ENCODE assay signal across 8 mouse cellular contexts in the genomic region with DNA sequence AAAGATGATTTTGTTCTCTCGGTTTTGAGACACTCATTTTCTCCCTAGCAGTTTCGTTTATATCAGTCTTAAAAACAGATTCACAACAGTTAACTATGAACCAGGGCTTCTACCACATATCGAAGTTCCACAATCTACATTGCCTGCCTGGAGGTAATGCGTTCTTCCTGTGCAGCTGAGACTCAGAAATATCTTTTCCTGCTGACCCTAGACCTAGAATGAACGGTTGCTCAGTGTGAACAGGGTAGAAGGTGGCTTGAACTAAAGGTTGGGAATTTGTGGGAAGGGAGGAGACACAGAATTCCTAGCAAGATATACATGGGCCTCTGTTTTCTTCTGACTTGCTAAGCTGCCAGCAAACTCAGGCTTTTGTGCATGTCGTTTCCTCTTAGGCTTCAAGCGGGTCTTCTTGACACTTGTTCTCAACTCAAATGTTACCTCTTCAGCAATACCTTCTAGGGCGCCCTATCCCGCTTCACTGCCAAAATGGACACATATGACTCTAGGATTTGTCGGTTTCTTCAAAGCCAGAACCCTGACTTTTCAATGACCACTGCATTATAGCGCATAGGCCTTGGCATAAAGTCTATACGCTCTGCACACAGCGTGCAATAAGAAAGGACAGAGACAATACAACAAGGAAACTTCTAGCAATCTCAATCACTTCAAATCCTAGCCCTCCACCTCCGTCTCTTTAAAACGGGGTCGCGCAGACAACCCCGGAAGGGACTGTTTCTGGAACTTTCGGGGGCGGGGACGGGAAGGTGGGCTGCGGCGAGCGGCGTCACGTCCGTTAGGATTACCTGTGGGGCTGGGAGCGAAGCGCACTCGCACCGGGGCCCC. TPM values are rescaled to one million over a fixed set of nuclear protein-coding genes. Genes with fewer than 3 reads are reported as not detected.
DNase-seq lines count a peak whose midpoint lies in the region; ATAC-seq lines count a peak whose summit lies in the region.

No protein-coding gene starts in this region.

- peak; percentile 18 for DNase-seq in adrenal gland, postnatal 14 days
- DNase-seq in adrenal gland, adult (ENCODE audit: inconsistent age in 2 of 2, low spot score in 1 of 2) = no peak
- peak; percentile 31 for DNase-seq in neural tube, embryonic 11.5 days (ENCODE audit: low spot score)
- no peak for DNase-seq in neural tube, embryonic 10.5 days (ENCODE audit: extremely low spot score, low spot score)
- no peak for DNase-seq in natural killer cell, adult 2 months (ENCODE audit: low spot score in 2 of 2)
- no peak for DNase-seq in retina, postnatal 1 day

- no peaks in the 10 kb centered on the region for H3K27me3 ChIP-seq in neural tube, embryonic 11.5 days (ENCODE audit: control insufficient read depth, insufficient read depth, low read length)
- no peaks in the 10 kb centered on the region for H3K27me3 ChIP-seq in hindbrain, embryonic 15.5 days
- no peaks in the 10 kb centered on the region for H3K27me3 ChIP-seq in midbrain, embryonic 13.5 days

- peaks cover 13% of the 10 kb centered on the region for H3K4me1 ChIP-seq in neural tube, embryonic 11.5 days (ENCODE audit: control insufficient read depth, insufficient read depth, low read length)
- H3K4me1 ChIP-seq in hindbrain, embryonic 15.5 days (replicated peaks) = peaks cover 30% of the 10 kb centered on the region
- H3K4me1 ChIP-seq in midbrain, embryonic 13.5 days (replicated peaks) = peaks cover 37% of the 10 kb centered on the region

- peak overlapping the region; percentile 89 for H3K27ac ChIP-seq in neural tube, embryonic 11.5 days (ENCODE audit: low read depth, low read length)
- H3K27ac ChIP-seq in hindbrain, embryonic 15.5 days (replicated peaks) = peak overlapping the region; percentile 96
- H3K27ac ChIP-seq in midbrain, embryonic 13.5 days = peak overlapping the region; percentile 97

- WGBS in neural tube, embryonic 11.5 days = 22% methylated on average over 31 of the region's 31 CpGs
- WGBS in hindbrain, embryonic 15.5 days = 21% methylated on average over 31 of the region's 31 CpGs
- 21% methylated on average over 31 of the region's 31 CpGs for WGBS in midbrain, embryonic 13.5 days

- peak overlapping the region; percentile 82 for H3K4me2 ChIP-seq in neural tube, embryonic 11.5 days (ENCODE audit: low read depth)
- H3K4me2 ChIP-seq in hindbrain, embryonic 15.5 days = peak overlapping the region; percentile 85
- peak overlapping the region; percentile 89 for H3K4me2 ChIP-seq in midbrain, embryonic 13.5 days (replicated peaks)

- peak overlapping the region; percentile 100 for H3K4me3 ChIP-seq in neural tube, embryonic 11.5 days (ENCODE audit: low read depth, low read length)
- peak overlapping the region; percentile 100 for H3K4me3 ChIP-seq in hindbrain, embryonic 15.5 days
- peak overlapping the region; percentile 99 for H3K4me3 ChIP-seq in midbrain, embryonic 13.5 days (replicated peaks)

- peak overlapping the region; percentile 98 for H3K9ac ChIP-seq in neural tube, embryonic 11.5 days (ENCODE audit: low read length)
- peak overlapping the region; percentile 98 for H3K9ac ChIP-seq in hindbrain, embryonic 15.5 days
- H3K9ac ChIP-seq in midbrain, embryonic 13.5 days (replicated peaks) = peak overlapping the region; percentile 97

- H3K9me3 ChIP-seq in neural tube, embryonic 11.5 days (ENCODE audit: control insufficient read depth, low read length) = no peaks in the 10 kb centered on the region
- no peaks in the 10 kb centered on the region for H3K9me3 ChIP-seq in hindbrain, embryonic 15.5 days
- H3K9me3 ChIP-seq in midbrain, embryonic 13.5 days = no peaks in the 10 kb centered on the region

- no peaks in the 10 kb centered on the region for H3K36me3 ChIP-seq in neural tube, embryonic 11.5 days (ENCODE audit: control insufficient read depth, insufficient read depth, low read length)
- H3K36me3 ChIP-seq in hindbrain, embryonic 15.5 days = peaks cover 6% of the 10 kb centered on the region; the same call in 1 of the 2 replicates
- peaks cover 35% of the 10 kb centered on the region for H3K36me3 ChIP-seq in midbrain, embryonic 13.5 days

- no peak for ATAC-seq in neural tube, embryonic 11.5 days (ENCODE audit: insufficient read depth, low FRiP score, low TSS enrichment)
- ATAC-seq in hindbrain, embryonic 15.5 days (ENCODE audit: low FRiP score, low read depth) = peak; percentile 73
- no peak for ATAC-seq in midbrain, embryonic 13.5 days

RNA-seq across cellular contexts. Expression of a gene that starts 0.7 kb away (rescaled TPM):
- total RNA-seq in adrenal gland, postnatal 14 days (2021) = 47.3 and 49.9 TPM in 2 replicates
- polyA plus RNA-seq in neural tube, embryonic 11.5 days (2014; fragmentation: Nextera tagmentation; extraction: Ambion mirVana) = 98.6 and 110 TPM in 2 replicates
- 81.6 and 82.7 TPM in 2 replicates for polyA plus RNA-seq in hindbrain, embryonic 15.5 days (2015; fragmentation: Nextera tagmentation; extraction: Ambion mirVana)
- polyA plus RNA-seq in midbrain, embryonic 13.5 days (2015; fragmentation: Nextera tagmentation; extraction: Ambion mirVana) = 69.5 and 74.8 TPM in 2 replicates

RNA-seq across cellular contexts. Expression of a gene that starts 0.7 kb away (rescaled TPM):
- 17.3 and 20.4 TPM in 2 replicates for total RNA-seq in adrenal gland, postnatal 14 days (2021)
- 13.0 and 14.2 TPM in 2 replicates for polyA plus RNA-seq in neural tube, embryonic 11.5 days (2014; fragmentation: Nextera tagmentation; extraction: Ambion mirVana)
- 9.8 and 10.7 TPM in 2 replicates for polyA plus RNA-seq in hindbrain, embryonic 15.5 days (2015; fragmentation: Nextera tagmentation; extraction: Ambion mirVana)
- polyA plus RNA-seq in midbrain, embryonic 13.5 days (2015; fragmentation: Nextera tagmentation; extraction: Ambion mirVana) = 10.4 and 10.7 TPM in 2 replicates

RNA-seq across cellular contexts. Expression of a gene that starts 35.4 kb away (rescaled TPM):
- 908 and 937 TPM in 2 replicates for total RNA-seq in adrenal gland, postnatal 14 days (2021)
- polyA plus RNA-seq in neural tube, embryonic 11.5 days (2014; fragmentation: Nextera tagmentation; extraction: Ambion mirVana) = 659 and 695 TPM in 2 replicates
- polyA plus RNA-seq in hindbrain, embryonic 15.5 days (2015; fragmentation: Nextera tagmentation; extraction: Ambion mirVana) = 668 and 708 TPM in 2 replicates
- polyA plus RNA-seq in midbrain, embryonic 13.5 days (2015; fragmentation: Nextera tagmentation; extraction: Ambion mirVana) = 635 and 660 TPM in 2 replicates

RNA-seq across cellular contexts. Expression of a gene that starts 45.3 kb away (rescaled TPM):
- total RNA-seq in adrenal gland, postnatal 14 days (2021) = 20.3 and 28.1 TPM in 2 replicates
- polyA plus RNA-seq in neural tube, embryonic 11.5 days (2014; fragmentation: Nextera tagmentation; extraction: Ambion mirVana) = 70.4 and 72.5 TPM in 2 replicates
- polyA plus RNA-seq in hindbrain, embryonic 15.5 days (2015; fragmentation: Nextera tagmentation; extraction: Ambion mirVana) = 51.8 and 51.9 TPM in 2 replicates
- polyA plus RNA-seq in midbrain, embryonic 13.5 days (2015; fragmentation: Nextera tagmentation; extraction: Ambion mirVana) = 55.4 and 58.0 TPM in 2 replicates

Comparison
In these comparisons a context has a peak if more than half of its experiments do, and no peak if none do; other contexts are left out.
1. DNase-seq: peak in adrenal gland, postnatal 14 days (single experiment) and neural tube, embryonic 11.5 days (single experiment); none in adrenal gland, adult (0 of 2), neural tube, embryonic 10.5 days (single experiment), natural killer cell, adult 2 months (0 of 2) and retina, postnatal 1 day (single experiment).
2. Peak in every context shown above with its lines, with median percentiles within 50 percentile points of each other: H3K27ac ChIP-seq, H3K4me2 ChIP-seq, H3K4me3 ChIP-seq and H3K9ac ChIP-seq.